Mouse (Mus musculus) limb, embryonic 11.5 days (tissue): ENCODE data around the gene Cchcr1. TPM values are rescaled to one million over a fixed set of nuclear protein-coding genes. Genes with fewer than 3 reads are reported as not detected.

Experiments used
- ATAC-seq: fragments of 200-750 bp; cut with Nextera tagmentation; 2 replicates; pipeline ENCODE4 v1.8.0; 2017; ENCODE audit warnings: low read depth; ENCODE audit not compliant: insufficient number of reproducible peaks, low FRiP score, low TSS enrichment
- DNase-seq: peaks from one replicate; pipeline ENCODE4 v3.0.0-alpha.2; 2015; ENCODE audit warnings: low spot score
- H3K27ac ChIP-seq: fragments of 300-500 bp; sonication (generic); replicated peaks from 2 replicates; pipeline ENCODE4 v1.5.1; 2014; ENCODE audit warnings: low read depth, mild to moderate bottlenecking, low read length
- H3K27me3 ChIP-seq: fragments of 300-500 bp; sonication (generic); 2 replicates; pipeline ENCODE4 v1.6.1; 2014; ENCODE audit warnings: mild to moderate bottlenecking, low read length, mixed read lengths; ENCODE audit not compliant: control insufficient read depth, insufficient read depth
- H3K36me3 ChIP-seq: fragments of 300-500 bp; sonication (generic); 2 replicates; pipeline ENCODE4 v1.6.1; 2014; ENCODE audit warnings: mild to moderate bottlenecking, low read length, moderate library complexity, mixed read lengths; ENCODE audit not compliant: control insufficient read depth, insufficient read depth
- H3K4me1 ChIP-seq: fragments of 300-500 bp; sonication (generic); 2 replicates; pipeline ENCODE4 v1.6.1; 2014; ENCODE audit warnings: low read length, mixed read lengths; ENCODE audit not compliant: control insufficient read depth, insufficient read depth
- H3K4me2 ChIP-seq: fragments of 300-500 bp; sonication (generic); 2 replicates; pipeline ENCODE4 v1.6.1; 2014; ENCODE audit warnings: low read depth, mild to moderate bottlenecking, moderate library complexity; ENCODE audit not compliant: severe bottlenecking
- H3K4me3 ChIP-seq: fragments of 300-500 bp; sonication (generic); 2 replicates; pipeline ENCODE4 v1.5.1; 2014; ENCODE audit warnings: low read depth, low read length
- H3K9ac ChIP-seq: fragments of 300-500 bp; sonication (generic); 2 replicates; pipeline ENCODE4 v1.6.1; 2014; ENCODE audit warnings: mild to moderate bottlenecking, low read length
- H3K9me3 ChIP-seq: fragments of 300-500 bp; sonication (generic); 2 replicates; pipeline ENCODE4 v1.6.1; 2016; ENCODE audit warnings: low read length; ENCODE audit not compliant: control insufficient read depth
- WGBS: fragments of 180-500 bp; shearing (Covaris S2); extraction: QIAGEN DNeasy Blood & Tissue Kit; methylation state at CpG from one replicate; pipeline ENCODE4 v1.1.7; 2014; 5-methylcytosine and 5-hydroxymethylcytosine counted together
- polyA plus RNA-seq: library from polyadenylated mRNA; unstranded; fragments of >200 nt; fragmentation: Nextera tagmentation; extraction: Ambion mirVana; gene quantifications from 2 replicates; pipeline ENCODE4 v1.2.1, GENCODE M21; 2014

Gene Cchcr1
- polyA plus RNA-seq, 1 experiment from 2014 or later: 13.2 TPM

DNA sequence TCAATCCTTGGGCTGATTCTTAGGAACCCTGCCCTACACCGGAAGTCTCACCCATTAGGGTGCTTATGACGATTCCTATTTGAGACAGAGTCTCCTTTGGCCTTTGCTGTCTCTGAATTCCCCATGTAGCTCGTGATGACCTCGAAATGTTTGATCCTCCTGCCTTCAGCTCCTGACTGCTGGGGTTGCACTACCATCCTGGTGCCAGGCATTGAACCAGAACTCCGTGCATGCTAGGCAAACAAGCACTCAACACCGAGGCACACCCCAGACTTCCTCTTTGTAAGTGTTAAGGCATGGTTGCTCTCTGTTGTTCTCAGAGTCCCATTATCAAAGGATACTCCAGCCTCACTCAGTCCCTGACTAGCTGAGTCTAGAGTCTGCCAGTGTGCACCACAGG lies 27.1 kb downstream of the Cchcr1 start:
- ATAC-seq: no peak
- 82% methylated on average over 6 of the region's 6 CpGs for WGBS

DNA sequence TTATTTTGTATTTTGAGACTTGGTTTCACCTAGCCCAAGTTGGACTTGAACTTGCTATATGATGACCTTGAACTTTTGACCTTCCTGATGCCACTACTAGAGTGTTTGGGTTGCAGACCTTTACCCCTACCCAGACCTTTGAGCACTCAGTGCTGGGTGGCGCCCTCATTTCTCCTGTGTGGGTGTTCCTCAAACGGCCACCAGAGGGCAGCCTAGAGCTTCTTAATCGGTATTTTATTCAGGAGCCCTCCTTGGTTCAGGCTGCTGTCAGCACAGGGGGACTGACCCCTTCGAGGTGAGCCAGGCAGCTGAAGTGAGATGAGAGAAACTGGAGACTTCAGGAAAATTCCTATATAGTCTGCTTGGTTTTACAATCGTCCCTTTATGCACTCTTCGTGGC lies 27.8 kb downstream of the Cchcr1 start:
- no peak overlapping the region for H3K4me2 ChIP-seq
- ATAC-seq (no peak), DNase-seq (peak; percentile 73)
- no peaks in the 10 kb centered on the region for H3K9me3 ChIP-seq
- no peak overlapping the region for H3K9ac ChIP-seq
- WGBS: 35% methylated on average over 6 of the region's 6 CpGs
- no peak overlapping the region for H3K4me3 ChIP-seq
- no peaks in the 10 kb centered on the region for H3K27me3 ChIP-seq
- no peaks in the 10 kb centered on the region for H3K36me3 ChIP-seq
- H3K4me1 ChIP-seq: no peaks in the 10 kb centered on the region
- H3K27ac ChIP-seq: no peak overlapping the region

More for the DNA sequence above, 27.1 kb downstream of the Cchcr1 start:
- no peaks in the 10 kb centered on the region for H3K9me3 ChIP-seq
- no peak overlapping the region for H3K27ac ChIP-seq
- no peak overlapping the region for H3K4me2 ChIP-seq
- DNase-seq: no peak
- H3K4me1 ChIP-seq: no peaks in the 10 kb centered on the region
- no peak overlapping the region for H3K9ac ChIP-seq
- H3K27me3 ChIP-seq: no peaks in the 10 kb centered on the region
- no peak overlapping the region for H3K4me3 ChIP-seq
- no peaks in the 10 kb centered on the region for H3K36me3 ChIP-seq

DNA sequence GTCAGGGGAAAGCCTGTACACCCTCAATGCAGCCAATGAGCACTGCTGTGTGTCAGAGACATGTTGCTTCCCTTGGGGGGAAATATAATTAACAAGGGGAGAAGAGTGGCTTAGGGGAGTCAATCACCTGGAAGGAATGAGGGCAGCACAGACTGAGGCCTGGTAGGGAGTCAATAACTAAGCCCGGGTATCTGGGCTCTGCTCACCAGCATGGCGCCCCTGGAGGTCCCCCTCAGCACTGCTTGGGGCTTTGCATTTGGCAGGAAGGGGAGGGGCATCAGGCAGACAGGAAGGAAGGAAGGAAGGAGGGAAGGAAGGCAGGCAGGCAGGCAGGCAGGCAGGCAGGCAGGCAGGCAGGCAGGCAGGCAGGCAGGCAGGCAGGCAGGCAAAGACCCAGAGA lies 30.6 kb downstream of the Cchcr1 start:
- Histone ChIP-seq H3K9ac (no peak overlapping the region), H3K27me3 (no peaks in the 10 kb centered on the region), H3K4me1 (no peaks in the 10 kb centered on the region), H3K27ac (no peak overlapping the region), H3K4me3 (no peak overlapping the region), H3K4me2 (no peak overlapping the region), H3K36me3 (no peaks in the 10 kb centered on the region), H3K9me3 (no peaks in the 10 kb centered on the region)
- ATAC-seq (no peak), DNase-seq (no peak)
- 56% methylated on average over 2 of the region's 2 CpGs for WGBS

DNA sequence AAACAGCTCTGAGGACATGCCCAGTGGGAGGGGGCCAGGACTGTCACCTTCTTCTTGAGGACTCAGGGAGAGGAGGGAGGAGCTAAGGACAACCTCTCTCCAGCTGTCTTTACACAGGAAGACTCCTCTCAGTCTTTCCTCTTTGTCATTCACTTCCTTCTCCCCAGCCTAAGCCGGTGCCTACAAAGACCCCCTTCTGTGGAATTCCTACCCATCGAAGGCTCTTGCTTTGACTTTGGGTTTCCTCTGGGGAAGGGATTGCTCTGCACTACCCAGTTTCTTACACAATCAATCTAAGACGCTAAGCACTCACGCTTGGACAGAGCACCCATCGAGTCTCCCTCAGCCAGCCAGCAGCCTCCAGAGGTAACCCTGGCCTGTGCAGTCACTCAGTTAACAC lies 31.7 kb downstream of the Cchcr1 start:
- no peaks in the 10 kb centered on the region for H3K9me3 ChIP-seq
- H3K4me2 ChIP-seq: no peak overlapping the region
- no peaks in the 10 kb centered on the region for H3K4me1 ChIP-seq
- ATAC-seq (no peak), DNase-seq (no peak)
- H3K27me3 ChIP-seq: no peaks in the 10 kb centered on the region
- H3K36me3 ChIP-seq: no peaks in the 10 kb centered on the region
- no peak overlapping the region for H3K4me3 ChIP-seq
- WGBS: 27% methylated on average over 5 of the region's 5 CpGs
- H3K27ac ChIP-seq: no peak overlapping the region
- no peak overlapping the region for H3K9ac ChIP-seq

DNA sequence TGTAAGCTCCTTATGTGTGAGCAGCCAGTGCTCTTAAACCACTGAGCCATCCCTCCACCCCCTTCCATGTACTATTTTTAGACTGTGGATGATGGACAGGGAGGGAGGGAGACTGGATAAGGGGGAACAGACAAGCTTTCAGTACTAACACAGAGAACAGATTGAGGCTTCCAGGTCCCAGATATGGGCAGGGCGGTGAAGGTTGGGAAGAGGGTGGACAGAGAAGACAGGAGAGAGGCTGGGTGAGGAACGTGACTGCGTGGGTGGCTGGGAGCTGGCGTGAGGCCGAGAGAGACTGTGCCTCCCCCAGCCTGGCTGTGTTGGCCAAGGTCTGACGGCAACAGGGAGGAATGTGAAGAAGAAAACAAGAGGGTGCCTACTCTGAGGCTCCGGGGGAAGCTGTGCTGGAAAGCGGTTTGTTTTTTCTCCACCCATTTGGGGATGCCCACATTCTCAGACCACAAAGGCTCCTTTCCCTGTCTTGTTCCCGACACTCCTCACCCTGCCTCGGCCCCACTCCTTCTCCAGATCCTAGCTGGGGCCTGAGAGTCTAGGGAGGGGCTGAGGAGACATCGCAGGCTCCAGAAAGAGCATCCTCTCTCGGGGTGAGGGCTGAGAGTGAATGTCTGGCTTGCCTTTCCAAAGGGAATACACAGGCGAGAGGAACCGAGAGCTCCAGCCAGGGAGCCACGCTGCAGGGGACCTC lies 32.7 kb downstream of the Cchcr1 start:
- Histone ChIP-seq H3K4me2 (no peak overlapping the region), H3K27ac (no peak overlapping the region), H3K36me3 (no peaks in the 10 kb centered on the region), H3K27me3 (no peaks in the 10 kb centered on the region), H3K9ac (no peak overlapping the region), H3K4me1 (no peaks in the 10 kb centered on the region), H3K4me3 (no peak overlapping the region), H3K9me3 (no peaks in the 10 kb centered on the region)
- no peak for ATAC-seq
- 66% methylated on average over 15 of the region's 15 CpGs for WGBS
- no peak for DNase-seq

DNA sequence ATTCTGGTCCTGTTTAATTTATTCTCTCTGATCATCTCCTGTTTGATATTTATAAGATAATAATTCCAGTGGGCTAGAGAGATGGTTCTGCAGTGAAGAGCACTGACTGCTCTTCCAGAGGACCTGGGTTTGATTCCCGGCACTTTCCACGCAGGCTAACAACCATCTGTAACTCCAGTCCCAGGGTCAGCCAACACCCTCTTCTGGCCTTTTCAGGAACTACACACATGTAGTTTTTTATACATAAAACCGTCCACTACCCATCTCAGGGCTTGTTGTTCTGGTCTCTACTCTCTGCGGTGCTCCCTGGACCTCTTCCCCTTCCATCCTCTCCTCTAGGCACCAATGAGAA lies 33.2 kb downstream of the Cchcr1 start:
- no peak for DNase-seq
- Histone ChIP-seq H3K4me3 (no peak overlapping the region), H3K4me1 (no peaks in the 10 kb centered on the region), H3K36me3 (no peaks in the 10 kb centered on the region), H3K27ac (no peak overlapping the region), H3K9ac (no peak overlapping the region), H3K9me3 (no peaks in the 10 kb centered on the region), H3K4me2 (no peak overlapping the region), H3K27me3 (no peaks in the 10 kb centered on the region)
- WGBS: 89% methylated on average over 4 of the region's 4 CpGs
- no peak for ATAC-seq

DNA sequence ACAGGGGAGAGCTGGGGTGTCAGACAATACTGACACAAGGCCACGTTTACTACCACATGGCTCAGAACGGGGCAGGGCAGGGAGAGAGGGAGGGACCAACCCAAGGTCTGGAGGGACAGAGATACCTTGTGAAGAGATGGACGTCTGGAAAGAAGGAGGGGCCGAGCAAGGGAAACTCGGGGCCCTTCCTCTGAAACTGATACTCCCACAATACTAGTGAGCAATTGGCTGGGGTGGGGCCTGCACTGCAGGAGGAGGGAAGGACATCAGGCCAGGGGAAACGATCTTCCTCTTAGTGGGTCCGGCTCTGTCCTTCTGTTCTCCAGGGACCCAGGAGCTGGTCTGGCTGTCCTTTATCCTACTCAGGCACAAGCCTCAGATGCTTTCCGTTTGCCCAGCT lies 34.0 kb downstream of the Cchcr1 start:
- H3K4me2 ChIP-seq: no peak overlapping the region
- H3K4me1 ChIP-seq: no peaks in the 10 kb centered on the region
- H3K9ac ChIP-seq: no peak overlapping the region
- no peaks in the 10 kb centered on the region for H3K9me3 ChIP-seq
- 34% methylated on average over 8 of the region's 8 CpGs for WGBS
- no peak overlapping the region for H3K4me3 ChIP-seq
- H3K27ac ChIP-seq: no peak overlapping the region
- no peak for DNase-seq
- ATAC-seq: no peak
- H3K27me3 ChIP-seq: no peaks in the 10 kb centered on the region
- no peaks in the 10 kb centered on the region for H3K36me3 ChIP-seq

DNA sequence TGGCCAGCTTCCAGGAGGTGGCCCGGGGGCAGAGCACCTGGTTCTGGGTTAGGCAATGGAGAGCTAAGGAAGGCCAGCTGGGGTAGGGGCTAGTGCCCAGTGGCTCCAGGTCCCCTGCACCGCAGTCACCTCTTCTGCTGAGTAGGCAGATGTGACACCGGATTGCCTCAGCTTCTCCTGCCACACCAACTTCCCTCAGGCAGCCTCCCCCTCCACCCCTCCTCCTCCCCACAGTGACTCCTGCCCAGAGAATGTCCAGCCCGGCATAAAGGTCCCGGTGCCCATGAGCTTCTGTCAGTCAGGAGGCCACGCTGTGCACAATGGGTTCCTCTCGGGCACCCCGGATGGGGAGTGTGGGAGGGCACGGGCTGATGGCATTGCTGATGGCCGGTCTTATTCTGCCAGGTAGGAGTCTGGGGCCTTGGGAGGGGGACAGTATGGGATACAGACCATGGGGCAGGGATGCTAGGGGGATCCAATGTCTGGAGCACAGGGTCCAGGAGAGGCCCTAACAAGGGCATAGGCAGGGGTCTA lies 35.0 kb downstream of the Cchcr1 start, which contains the start of gene Cdsn:
TSS of gene Cdsn (plus strand) at position 248 of the 534 bp plus-strand sequence.
- Histone ChIP-seq H3K36me3 (no peaks in the 10 kb centered on the region), H3K9ac (no peak within 1 kb of the TSS), H3K27ac (no peak within 1 kb of the TSS), H3K4me3 (no peak within 1 kb of the TSS), H3K4me1 (no peaks in the 10 kb centered on the region), H3K9me3 (no peaks in the 10 kb centered on the region), H3K4me2 (no peak within 1 kb of the TSS), H3K27me3 (no peaks in the 10 kb centered on the region)
- 85% methylated on average over 10 of the region's 10 CpGs for WGBS
- no peak for DNase-seq
- ATAC-seq: no peak

DNA sequence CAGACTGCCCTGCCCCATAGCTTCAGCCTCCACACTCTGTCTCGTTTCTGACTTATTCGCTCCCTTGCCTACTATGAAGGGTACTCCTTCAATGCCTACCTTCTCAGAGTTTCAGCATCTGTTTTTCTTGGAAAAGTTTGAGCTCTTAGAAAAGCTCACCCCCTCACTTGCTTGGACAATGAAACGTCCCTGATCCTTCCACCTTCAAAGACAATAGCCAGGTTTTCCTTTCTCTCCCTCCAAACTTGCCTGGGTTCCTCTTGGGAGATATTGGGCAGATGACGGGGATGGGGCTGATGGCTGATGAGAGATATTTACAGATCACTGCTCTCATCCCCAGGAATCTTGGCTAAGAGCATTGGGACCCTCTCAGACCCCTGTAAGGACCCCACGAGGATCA lies 37.4 kb downstream of the Cchcr1 start:
- Histone ChIP-seq H3K4me3 (no peak overlapping the region), H3K36me3 (no peaks in the 10 kb centered on the region), H3K27me3 (no peaks in the 10 kb centered on the region), H3K27ac (no peak overlapping the region), H3K4me2 (no peak overlapping the region), H3K9me3 (no peaks in the 10 kb centered on the region), H3K4me1 (no peaks in the 10 kb centered on the region), H3K9ac (no peak overlapping the region)
- 86% methylated on average over 5 of the region's 5 CpGs for WGBS
- ATAC-seq (no peak), DNase-seq (no peak)
